ENCODE assay signal across 9 mouse cellular contexts in the genomic region with DNA sequence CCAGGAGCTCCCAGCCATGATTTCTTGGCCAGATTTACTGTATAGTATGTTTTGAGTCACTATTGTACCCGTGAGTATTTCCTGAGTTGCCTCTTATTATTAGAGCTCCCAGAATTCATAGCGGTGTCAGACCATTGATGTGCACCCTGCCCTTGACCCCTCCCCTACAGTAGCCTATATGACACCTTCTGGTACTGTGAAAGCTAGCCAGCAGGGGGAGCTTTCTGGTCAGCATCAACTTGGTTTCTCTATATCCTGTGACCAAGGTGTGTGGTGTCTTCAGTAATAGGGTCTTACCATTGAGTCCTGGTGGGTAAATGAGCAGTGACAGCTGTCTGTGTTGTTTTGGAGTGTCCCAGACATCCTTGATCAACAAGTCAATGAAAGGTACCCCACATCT. TPM values are rescaled to one million over a fixed set of nuclear protein-coding genes. Genes with fewer than 3 reads are reported as not detected.
DNase-seq lines count a peak whose midpoint lies in the region; ATAC-seq and TF ChIP-seq lines count a peak whose summit lies in the region.
"Had no signal": no experiment of that assay in that cellular context is flagged by ENCODE, and none has a peak within 500 bp of the region (broad histone marks: within the 10 kb centered on the region; RNA-seq: fewer than 3 reads in every experiment).

No protein-coding gene starts in this region.

- H3K4me1 ChIP-seq in midbrain, embryonic 10.5 days, result peaks cover 5% of the 10 kb centered on the region
- no peaks in the 10 kb centered on the region for H3K4me1 ChIP-seq in midbrain, embryonic 16.5 days (ENCODE audit: control insufficient read depth, insufficient read depth, low read length)
- no peaks in the 10 kb centered on the region for H3K4me1 ChIP-seq in MEL (ENCODE audit: control insufficient read depth in 1 of 2, insufficient read depth in 2 of 2, low read length in 2 of 2)
- peaks cover 12% of the 10 kb centered on the region for H3K4me1 ChIP-seq in forebrain, embryonic 15.5 days

- no peak for TF ChIP-seq EP300 in MEL (IDR thresholded peaks at IDR 0.05; ENCODE audit: low read depth in 1 of 2, low read length in 2 of 2)

- TF ChIP-seq POLR2A in MEL (IDR thresholded peaks at IDR 0.05; ENCODE audit: control insufficient read depth in 1 of 2, insufficient read depth in 1 of 2, low read depth in 1 of 2, low read length in 2 of 2, poor library complexity in 1 of 2), result no peak

- WGBS in midbrain, embryonic 10.5 days, result 24% methylated on average over 2 of the region's 2 CpGs
- WGBS in midbrain, embryonic 16.5 days, result 21% methylated on average over 2 of the region's 2 CpGs
- WGBS in forebrain, embryonic 15.5 days, result 22% methylated on average over 2 of the region's 2 CpGs

- no peak overlapping the region for H3K4me2 ChIP-seq in midbrain, embryonic 16.5 days (ENCODE audit: low read length)
- no peak overlapping the region for H3K4me2 ChIP-seq in forebrain, embryonic 15.5 days (replicated peaks)

- peak; percentile 34 to 70 (median 60) for TF ChIP-seq CTCF in MEL (IDR thresholded peaks at IDR 0.05 in 2 of 3, conservative IDR thresholded peaks at IDR 0.05 in 1 of 3; ENCODE audit: control insufficient read depth in 1 of 3, insufficient read depth in 1 of 3, low read depth in 2 of 3, low read length in 3 of 3, poor library complexity in 1 of 3, severe bottlenecking in 1 of 3)

- H3K27ac ChIP-seq in midbrain, embryonic 10.5 days (replicated peaks), result no peak overlapping the region
- H3K27ac ChIP-seq in midbrain, embryonic 16.5 days (ENCODE audit: low read length), result no peak overlapping the region
- H3K27ac ChIP-seq in MEL (ENCODE audit: control insufficient read depth, low read depth, low read length), result no peak overlapping the region
- no peak overlapping the region for H3K27ac ChIP-seq in forebrain, embryonic 15.5 days (replicated peaks)
- H3K27ac ChIP-seq: macrophage had no signal

- peak; percentile 45 for DNase-seq in midbrain, embryonic 10.5 days (ENCODE audit: low spot score)
- peak; percentile 39 for DNase-seq in MEL (ENCODE audit: low read depth, low spot score)
- DNase-seq in adrenal gland, postnatal 25 days, result peak; percentile 47
- DNase-seq in kidney, postnatal 4 days, result peak; percentile 67 to 76
- DNase-seq in retina, embryonic 14.5 days (ENCODE audit: low spot score), result peak; percentile 77

- ATAC-seq in midbrain, embryonic 16.5 days, result no peak
- 0 out of 2 replicates have a peak, but pooled peaks have one; percentile 46 for ATAC-seq in forebrain, embryonic 15.5 days (replicated peaks)

- peak; percentile 50 for TF ChIP-seq RAD21 in MEL (IDR thresholded peaks at IDR 0.05; ENCODE audit: low read depth, low read length)

- H3K36me3 ChIP-seq in midbrain, embryonic 10.5 days, result no peaks in the 10 kb centered on the region
- H3K36me3 ChIP-seq in midbrain, embryonic 16.5 days (ENCODE audit: control insufficient read depth, insufficient read depth, low read length), result no peaks in the 10 kb centered on the region
- H3K36me3 ChIP-seq in MEL (ENCODE audit: control insufficient read depth in 1 of 2, insufficient read depth in 2 of 2, low read length in 2 of 2), result no peaks in the 10 kb centered on the region
- H3K36me3 ChIP-seq in forebrain, embryonic 15.5 days, result no peaks in the 10 kb centered on the region

- H3K27me3 ChIP-seq in midbrain, embryonic 10.5 days (ENCODE audit: low read depth, poor library complexity, severe bottlenecking), result no peaks in the 10 kb centered on the region
- no peaks in the 10 kb centered on the region for H3K27me3 ChIP-seq in midbrain, embryonic 16.5 days (ENCODE audit: control insufficient read depth, insufficient read depth, low read depth, low read length)
- H3K27me3 ChIP-seq in MEL (ENCODE audit: control insufficient read depth in 1 of 2, insufficient read depth in 2 of 2, low read length in 2 of 2), result peaks cover 0 to under 1% of the 10 kb centered on the region in 2 experiments; a peak in 1 of 4 replicates
- H3K27me3 ChIP-seq in forebrain, embryonic 15.5 days, result no peaks in the 10 kb centered on the region

- H3K79me2 ChIP-seq in MEL (ENCODE audit: control insufficient read depth, insufficient read depth, low read length, poor library complexity), result no peaks in the 10 kb centered on the region

- H3K9me3 ChIP-seq in midbrain, embryonic 10.5 days (replicated peaks), result no peaks in the 10 kb centered on the region
- H3K9me3 ChIP-seq in midbrain, embryonic 16.5 days (replicated peaks; ENCODE audit: control insufficient read depth, low read length, poor library complexity, severe bottlenecking), result no peaks in the 10 kb centered on the region
- no peaks in the 10 kb centered on the region for H3K9me3 ChIP-seq in MEL (replicated peaks; ENCODE audit: insufficient read depth, low read length)
- H3K9me3 ChIP-seq in forebrain, embryonic 15.5 days, result no peaks in the 10 kb centered on the region

- no peak overlapping the region for H3K9ac ChIP-seq in midbrain, embryonic 16.5 days (ENCODE audit: low read depth, low read length)
- H3K9ac ChIP-seq in MEL (ENCODE audit: control insufficient read depth, low read depth, low read length, poor library complexity, severe bottlenecking), result no peak overlapping the region
- no peak overlapping the region for H3K9ac ChIP-seq in forebrain, embryonic 15.5 days (replicated peaks)

- H3K4me3 ChIP-seq in midbrain, embryonic 10.5 days, result no peak overlapping the region
- no peak overlapping the region for H3K4me3 ChIP-seq in midbrain, embryonic 16.5 days (ENCODE audit: low read depth, low read length)
- no peak overlapping the region for H3K4me3 ChIP-seq in MEL (ENCODE audit: control insufficient read depth in 1 of 2, insufficient read depth in 1 of 2, low read depth in 2 of 2, low read length in 2 of 2)
- no peak overlapping the region for H3K4me3 ChIP-seq in forebrain, embryonic 15.5 days

TF ChIP-seq in MEL, 35 proteins besides CTCF, POLR2A, EP300 and RAD21:
- TF ChIP-seq JUND (IDR thresholded peaks at IDR 0.05; ENCODE audit: low read depth, low read length) (no peak), KAT2A (conservative IDR thresholded peaks at IDR 0.05; ENCODE audit: low read depth, low read length) (no peak), USF2 (IDR thresholded peaks at IDR 0.05; ENCODE audit: borderline replicate concordance in 1 of 2, insufficient read depth in 1 of 2, low read depth in 1 of 2, low read length in 2 of 2) (no peak), RCOR1 (IDR thresholded peaks at IDR 0.05; ENCODE audit: low read depth, low read length) (no peak), ZC3H11A (IDR thresholded peaks at IDR 0.05; ENCODE audit: low read depth, low read length) (peak; percentile 30; the same call in 1 of the 2 replicates), SMC3 (IDR thresholded peaks at IDR 0.05; ENCODE audit: low read depth, low read length) (peak; percentile 61), TBP (IDR thresholded peaks at IDR 0.05; ENCODE audit: low read depth, low read length) (no peak)

RNA-seq across cellular contexts. Expression of a gene that starts 18.4 kb away (rescaled TPM):
- not detected in 2 replicates for polyA plus RNA-seq in midbrain, embryonic 10.5 days (2016; fragmentation: Nextera tagmentation; extraction: Ambion mirVana)
- polyA plus RNA-seq in midbrain, embryonic 16.5 days (2015; fragmentation: Nextera tagmentation; extraction: Ambion mirVana), result not detected in 2 replicates
- total RNA-seq in MEL (2012; rRNA removed), result not detected in 2 replicates
- not detected for polyA plus RNA-seq in MEL (2012; ENCODE audit: insufficient read depth in 1 of 2, insufficient read length in 2 of 2, low read depth in 1 of 2, low replicate concordance in 2 of 2, missing spikeins in 1 of 2)
- not detected in 2 replicates for total RNA-seq in adrenal gland, postnatal 25 days (2021)
- not detected in 2 replicates for polyA plus RNA-seq in forebrain, embryonic 15.5 days (2015; fragmentation: Nextera tagmentation; extraction: Ambion mirVana)
- polyA plus RNA-seq: frontal cortex, adult 2 months; macrophage had no signal
